Mouse (Mus musculus): ENCODE results near the gene Def6. TPM values are rescaled to one million over a fixed set of nuclear protein-coding genes. Genes with fewer than 3 reads are reported as not detected.
A peak's percentile ranks its signal among the peaks of the same experiment; 100 is the strongest.

Def6 gene
- polyA plus RNA-seq, 1 experiment: 41.3 TPM

GRCm38 (mm10) chr17:28251579-28252280, 44.2 kb downstream of the Def6 start:
- Histone ChIP-seq H3K4me1 (ENCODE audit: control insufficient read depth, insufficient read depth, low read length) (peaks cover 12% of the 10 kb centered on the region), H3K4me3 (replicated peaks; ENCODE audit: control insufficient read depth, low read depth, low read length) (no peak overlapping the region), H3K27ac (ENCODE audit: control insufficient read depth, insufficient read depth, low read depth, low read length, poor library complexity) (no peak overlapping the region)
- 53% methylated on average over 12 of the region's 12 CpGs for WGBS
- TF ChIP-seq POLR2A (IDR thresholded peaks at IDR 0.05; ENCODE audit: borderline replicate concordance, control insufficient read depth, low read depth, low read length): no peak

- Histone ChIP-seq H3K4me1 (ENCODE audit: control insufficient read depth, insufficient read depth, low read length) (peaks cover 12% of the 10 kb centered on the region), H3K4me3 (replicated peaks; ENCODE audit: control insufficient read depth, low read depth, low read length) (no peak overlapping the region), H3K27ac (ENCODE audit: control insufficient read depth, insufficient read depth, low read depth, low read length, poor library complexity) (no peak overlapping the region)
- no peak for TF ChIP-seq CTCF (IDR thresholded peaks at IDR 0.05; ENCODE audit: control insufficient read depth, insufficient read depth, low read length)
- TF ChIP-seq POLR2A (IDR thresholded peaks at IDR 0.05; ENCODE audit: borderline replicate concordance, control insufficient read depth, low read depth, low read length): no peak
- WGBS: 79% methylated on average over 5 of the region's 5 CpGs
Observed at GRCm38 (mm10) chr17:28252281-28252648, 44.7 kb downstream of the Def6 start.

- no peak for TF ChIP-seq POLR2A (IDR thresholded peaks at IDR 0.05; ENCODE audit: borderline replicate concordance, control insufficient read depth, low read depth, low read length)
- TF ChIP-seq CTCF (IDR thresholded peaks at IDR 0.05; ENCODE audit: control insufficient read depth, insufficient read depth, low read length): no peak
- 84% methylated on average over 7 of the region's 7 CpGs for WGBS
- no peak overlapping the region for H3K4me3 ChIP-seq (replicated peaks; ENCODE audit: control insufficient read depth, low read depth, low read length)
- peaks cover 5% of the 10 kb centered on the region for H3K4me1 ChIP-seq (ENCODE audit: control insufficient read depth, insufficient read depth, low read length)
- H3K27ac ChIP-seq (ENCODE audit: control insufficient read depth, insufficient read depth, low read depth, low read length, poor library complexity): no peak overlapping the region
Observed at GRCm38 (mm10) chr17:28253216-28253615, 45.6 kb downstream of the Def6 start.

- H3K4me1 ChIP-seq (ENCODE audit: control insufficient read depth, insufficient read depth, low read length): peaks cover 6% of the 10 kb centered on the region
- 70% methylated on average over 4 of the region's 4 CpGs for WGBS
- TF ChIP-seq CTCF (IDR thresholded peaks at IDR 0.05; ENCODE audit: control insufficient read depth, insufficient read depth, low read length) (no peak), POLR2A (IDR thresholded peaks at IDR 0.05; ENCODE audit: borderline replicate concordance, control insufficient read depth, low read depth, low read length) (no peak)
- H3K4me3 ChIP-seq (replicated peaks; ENCODE audit: control insufficient read depth, low read depth, low read length): no peak overlapping the region
- no peak overlapping the region for H3K27ac ChIP-seq (ENCODE audit: control insufficient read depth, insufficient read depth, low read depth, low read length, poor library complexity)
Observed at GRCm38 (mm10) chr17:28254804-28255203, 47.2 kb downstream of the Def6 start.

- Histone ChIP-seq H3K27ac (ENCODE audit: control insufficient read depth, insufficient read depth, low read depth, low read length, poor library complexity) (no peak overlapping the region), H3K4me1 (ENCODE audit: control insufficient read depth, insufficient read depth, low read length) (peaks cover 8% of the 10 kb centered on the region), H3K4me3 (replicated peaks; ENCODE audit: control insufficient read depth, low read depth, low read length) (no peak overlapping the region)
- TF ChIP-seq POLR2A (IDR thresholded peaks at IDR 0.05; ENCODE audit: borderline replicate concordance, control insufficient read depth, low read depth, low read length) (no peak), CTCF (IDR thresholded peaks at IDR 0.05; ENCODE audit: control insufficient read depth, insufficient read depth, low read length) (no peak)
- WGBS: 41% methylated on average over 5 of the region's 5 CpGs
Observed at GRCm38 (mm10) chr17:28255651-28256050, 48.1 kb downstream of the Def6 start.

- H3K4me1 ChIP-seq (ENCODE audit: control insufficient read depth, insufficient read depth, low read length): peaks cover 8% of the 10 kb centered on the region
- WGBS: 3% methylated on average over 13 of the region's 13 CpGs
- peak overlapping the region; percentile 40 for H3K27ac ChIP-seq (ENCODE audit: control insufficient read depth, insufficient read depth, low read depth, low read length, poor library complexity)
- H3K4me3 ChIP-seq (replicated peaks; ENCODE audit: control insufficient read depth, low read depth, low read length): peak overlapping the region; percentile 17
- TF ChIP-seq CTCF (IDR thresholded peaks at IDR 0.05; ENCODE audit: control insufficient read depth, insufficient read depth, low read length): no peak
- no peak for TF ChIP-seq POLR2A (IDR thresholded peaks at IDR 0.05; ENCODE audit: borderline replicate concordance, control insufficient read depth, low read depth, low read length)
Observed at GRCm38 (mm10) chr17:28256651-28257328, 49.2 kb downstream of the Def6 start.

- H3K27ac ChIP-seq (ENCODE audit: control insufficient read depth, insufficient read depth, low read depth, low read length, poor library complexity): no peak overlapping the region
- no peak overlapping the region for H3K4me3 ChIP-seq (replicated peaks; ENCODE audit: control insufficient read depth, low read depth, low read length)
- no peak for TF ChIP-seq POLR2A (IDR thresholded peaks at IDR 0.05; ENCODE audit: borderline replicate concordance, control insufficient read depth, low read depth, low read length)
- no peak for TF ChIP-seq CTCF (IDR thresholded peaks at IDR 0.05; ENCODE audit: control insufficient read depth, insufficient read depth, low read length)
- 88% methylated on average over 9 of the region's 9 CpGs for WGBS
- peaks cover 8% of the 10 kb centered on the region for H3K4me1 ChIP-seq (ENCODE audit: control insufficient read depth, insufficient read depth, low read length)
Observed at GRCm38 (mm10) chr17:28258325-28258724, 50.7 kb downstream of the Def6 start.

GRCm38 (mm10) chr17:28259890-28260542, 52.4 kb downstream of the Def6 start:
- 58% methylated on average over 16 of the region's 16 CpGs for WGBS
- TF ChIP-seq CTCF (IDR thresholded peaks at IDR 0.05; ENCODE audit: control insufficient read depth, insufficient read depth, low read length) (peak; percentile 82), POLR2A (IDR thresholded peaks at IDR 0.05; ENCODE audit: borderline replicate concordance, control insufficient read depth, low read depth, low read length) (0 out of 2 replicates have a peak, but pooled peaks have one; percentile 38)
- H3K27ac ChIP-seq (ENCODE audit: control insufficient read depth, insufficient read depth, low read depth, low read length, poor library complexity): peak overlapping the region; percentile 6; the same call in 1 of the 2 replicates
- peaks cover 8% of the 10 kb centered on the region for H3K4me1 ChIP-seq (ENCODE audit: control insufficient read depth, insufficient read depth, low read length)
- H3K4me3 ChIP-seq (replicated peaks; ENCODE audit: control insufficient read depth, low read depth, low read length): peak overlapping the region; percentile 8
